Mouse (Mus musculus) neural tube, embryonic 14.5 days (tissue): ENCODE measurements around the gene Numa1. TPM values are rescaled to one million over a fixed set of nuclear protein-coding genes. Genes with fewer than 3 reads are reported as not detected.

Experiments
- ATAC-seq: fragments of 200-750 bp; cut with Nextera tagmentation; 2 replicates; pipeline ENCODE4 v1.8.0; 2017; ENCODE audit warnings: low read depth, mild to moderate bottlenecking, moderate TSS enrichment, moderate library complexity
- H3K27ac ChIP-seq: fragments of 300-500 bp; sonication (generic); 2 replicates; pipeline ENCODE4 v1.5.1; 2014; ENCODE audit warnings: low read depth, mild to moderate bottlenecking, control low read depth, low read length, moderate library complexity, mixed read lengths
- H3K27me3 ChIP-seq: fragments of 300-500 bp; sonication (generic); 2 replicates; pipeline ENCODE4 v1.6.1; 2014; ENCODE audit warnings: low read length; ENCODE audit not compliant: control insufficient read depth, insufficient read depth
- H3K36me3 ChIP-seq: fragments of 300-500 bp; sonication (generic); 2 replicates; pipeline ENCODE4 v1.6.1; 2014; ENCODE audit warnings: low read length, mixed read lengths; ENCODE audit not compliant: control insufficient read depth, insufficient read depth
- H3K4me1 ChIP-seq: fragments of 300-500 bp; sonication (generic); 2 replicates; pipeline ENCODE4 v1.6.1; 2014; ENCODE audit warnings: low read length; ENCODE audit not compliant: control insufficient read depth, insufficient read depth
- H3K4me2 ChIP-seq: fragments of 300-500 bp; sonication (generic); 2 replicates; pipeline ENCODE4 v1.6.1; 2014; ENCODE audit warnings: mild to moderate bottlenecking, low read depth, low read length, control low read depth
- H3K4me3 ChIP-seq: fragments of 300-500 bp; sonication (generic); 2 replicates; pipeline ENCODE4 v1.5.1; 2014; ENCODE audit warnings: low read depth, low read length, control low read depth, mixed read lengths
- H3K9ac ChIP-seq: fragments of 300-500 bp; sonication (generic); replicated peaks from 2 replicates; pipeline ENCODE4 v1.6.1; 2014; ENCODE audit warnings: low read depth, mild to moderate bottlenecking, control low read depth, low read length, mixed read lengths
- H3K9me3 ChIP-seq: fragments of 300-500 bp; sonication (generic); 2 replicates; pipeline ENCODE4 v1.6.1; 2016; ENCODE audit warnings: low read length; ENCODE audit not compliant: control insufficient read depth
- WGBS: fragments of 180-500 bp; shearing (Covaris S2); extraction: QIAGEN DNeasy Blood & Tissue Kit; methylation state at CpG from one replicate; pipeline ENCODE4 v1.1.7; 2014; 5-methylcytosine and 5-hydroxymethylcytosine counted together
- polyA plus RNA-seq: library from polyadenylated mRNA; unstranded; fragments of >200 nt; fragmentation: Nextera tagmentation; extraction: Ambion mirVana; gene quantifications from 2 replicates; pipeline ENCODE4 v1.2.1, GENCODE M21; 2014

Gene Numa1
- polyA plus RNA-seq, result 52.4 and 54.0 TPM in 2 replicates

- Histone ChIP-seq H3K9me3 (no peaks in the 10 kb centered on the region), H3K9ac (peak within 1 kb of the TSS; percentile 75), H3K27me3 (no peaks in the 10 kb centered on the region), H3K4me2 (peak within 1 kb of the TSS; percentile 75), H3K4me3 (peak within 1 kb of the TSS; percentile 85), H3K27ac (peak within 1 kb of the TSS; percentile 52; the same call in 1 of the 2 replicates), H3K36me3 (no peaks in the 10 kb centered on the region), H3K4me1 (peaks cover 16% of the 10 kb centered on the region; the same call in 1 of the 2 replicates)
- under 1% methylated on average over 40 of the region's 40 CpGs for WGBS
- ATAC-seq, result peak; percentile 99
Measured at GRCm38 (mm10) chr7:101933751-101934240, at the start of gene Numa1, which contains the start of gene Lrrc51. Gene Numa1 (plus strand): TSS chr7:101934111. Gene Lrrc51 (minus strand): TSS chr7:101933895.

- H3K4me3 ChIP-seq, result no peak overlapping the region
- H3K4me1 ChIP-seq, result no peaks in the 10 kb centered on the region
- H3K4me2 ChIP-seq, result no peak overlapping the region
- H3K9me3 ChIP-seq, result no peaks in the 10 kb centered on the region
- no peak for ATAC-seq
- H3K36me3 ChIP-seq, result no peaks in the 10 kb centered on the region
- H3K27me3 ChIP-seq, result no peaks in the 10 kb centered on the region
- WGBS, result 85% methylated on average over 4 of the region's 4 CpGs
- no peak overlapping the region for H3K27ac ChIP-seq
- no peak overlapping the region for H3K9ac ChIP-seq
Measured at GRCm38 (mm10) chr7:101884160-101884559, 49.8 kb upstream of the Numa1 start.

- Histone ChIP-seq H3K36me3 (no peaks in the 10 kb centered on the region), H3K4me1 (no peaks in the 10 kb centered on the region), H3K27ac (no peak overlapping the region), H3K9me3 (no peaks in the 10 kb centered on the region), H3K4me2 (no peak overlapping the region), H3K27me3 (no peaks in the 10 kb centered on the region), H3K9ac (no peak overlapping the region), H3K4me3 (no peak overlapping the region)
- ATAC-seq, result no peak
- WGBS, result 88% methylated on average over 6 of the region's 6 CpGs
Measured at GRCm38 (mm10) chr7:101886274-101886673, 47.6 kb upstream of the Numa1 start.

GRCm38 (mm10) chr7:101888460-101888859 lies 45.5 kb upstream of the Numa1 start:
- Histone ChIP-seq H3K4me3 (no peak overlapping the region), H3K9me3 (no peaks in the 10 kb centered on the region), H3K27ac (no peak overlapping the region), H3K36me3 (no peaks in the 10 kb centered on the region), H3K27me3 (no peaks in the 10 kb centered on the region), H3K9ac (no peak overlapping the region), H3K4me1 (no peaks in the 10 kb centered on the region), H3K4me2 (no peak overlapping the region)
- no peak for ATAC-seq
- WGBS, result 88% methylated on average over 4 of the region's 4 CpGs

GRCm38 (mm10) chr7:101895695-101896094 lies 38.2 kb upstream of the Numa1 start:
- no peaks in the 10 kb centered on the region for H3K36me3 ChIP-seq
- 0 out of 2 replicates have a peak, but pooled peaks cover 5% of the 10 kb centered on the region for H3K4me1 ChIP-seq
- peak overlapping the region; percentile 44 for H3K9ac ChIP-seq
- H3K27ac ChIP-seq, result peak overlapping the region; percentile 77; the same call in 1 of the 2 replicates
- no peaks in the 10 kb centered on the region for H3K27me3 ChIP-seq
- H3K9me3 ChIP-seq, result no peaks in the 10 kb centered on the region
- 39% methylated on average over 9 of the region's 9 CpGs for WGBS
- peak overlapping the region; percentile 37 for H3K4me2 ChIP-seq
- peak; percentile 20; the same call in 1 of the 2 replicates for ATAC-seq
- peak overlapping the region; percentile 54 for H3K4me3 ChIP-seq

GRCm38 (mm10) chr7:101896104-101897066 lies 37.5 kb upstream of the Numa1 start:
- peak; percentile 98 for ATAC-seq
- peak overlapping the region; percentile 91 for H3K27ac ChIP-seq
- H3K9me3 ChIP-seq, result no peaks in the 10 kb centered on the region
- no peaks in the 10 kb centered on the region for H3K36me3 ChIP-seq
- peak overlapping the region; percentile 55 for H3K4me2 ChIP-seq
- H3K4me1 ChIP-seq, result 0 out of 2 replicates have a peak, but pooled peaks cover 5% of the 10 kb centered on the region
- WGBS, result under 1% methylated on average over 57 of the region's 57 CpGs
- no peaks in the 10 kb centered on the region for H3K27me3 ChIP-seq
- peak overlapping the region; percentile 54 for H3K4me3 ChIP-seq
- H3K9ac ChIP-seq, result peak overlapping the region; percentile 46

GRCm38 (mm10) chr7:101900331-101901097 lies 33.4 kb upstream of the Numa1 start:
- H3K4me2 ChIP-seq, result no peak overlapping the region
- 91% methylated on average over 16 of the region's 16 CpGs for WGBS
- no peak overlapping the region for H3K9ac ChIP-seq
- H3K4me3 ChIP-seq, result no peak overlapping the region
- no peaks in the 10 kb centered on the region for H3K9me3 ChIP-seq
- ATAC-seq, result no peak
- H3K27ac ChIP-seq, result no peak overlapping the region
- no peaks in the 10 kb centered on the region for H3K27me3 ChIP-seq
- H3K4me1 ChIP-seq, result 0 out of 2 replicates have a peak, but pooled peaks cover 4% of the 10 kb centered on the region
- H3K36me3 ChIP-seq, result no peaks in the 10 kb centered on the region

- no peaks in the 10 kb centered on the region for H3K36me3 ChIP-seq
- H3K9me3 ChIP-seq, result no peaks in the 10 kb centered on the region
Measured at GRCm38 (mm10) chr7:101901969-101902368, 31.9 kb upstream of the Numa1 start.

More at GRCm38 (mm10) chr7:101901969-101902368, 31.9 kb upstream of the Numa1 start:
- H3K27me3 ChIP-seq, result no peaks in the 10 kb centered on the region
- H3K27ac ChIP-seq, result no peak overlapping the region
- 94% methylated on average over 10 of the region's 10 CpGs for WGBS
- ATAC-seq, result no peak
- no peak overlapping the region for H3K4me2 ChIP-seq
- H3K9ac ChIP-seq, result no peak overlapping the region
- no peak overlapping the region for H3K4me3 ChIP-seq
- peaks cover 11% of the 10 kb centered on the region; the same call in 1 of the 2 replicates for H3K4me1 ChIP-seq
